Mouse (Mus musculus) stomach, postnatal 0 days (tissue): ENCODE measurements around the gene Adgrb3. TPM values are rescaled to one million over a fixed set of nuclear protein-coding genes. Genes with fewer than 3 reads are reported as not detected.
A peak's percentile ranks its signal among the peaks of the same experiment; 100 is the strongest.

ENCODE experiments used
- ATAC-seq: fragments of 200-750 bp; cut with Nextera tagmentation; 2 replicates; pipeline ENCODE4 v1.8.0; 2017; ENCODE audit not compliant: low FRiP score, low TSS enrichment
- DNase-seq: peaks from one replicate; pipeline ENCODE4 v3.0.0-alpha.2; 2016; ENCODE audit warnings: low spot score
- H3K27ac ChIP-seq: fragments of 300-500 bp; sonication (generic); replicated peaks from 2 replicates; pipeline ENCODE4 v1.5.1; 2014; ENCODE audit warnings: mild to moderate bottlenecking, control low read depth
- H3K27me3 ChIP-seq: fragments of 300-500 bp; sonication (generic); 2 replicates; pipeline ENCODE4 v1.6.1; 2014; ENCODE audit warnings: low read length; ENCODE audit not compliant: control insufficient read depth, insufficient read depth
- H3K36me3 ChIP-seq: fragments of 300-500 bp; sonication (generic); 2 replicates; pipeline ENCODE4 v1.6.1; 2014; ENCODE audit warnings: low read length, mixed read lengths; ENCODE audit not compliant: control insufficient read depth, insufficient read depth
- H3K4me1 ChIP-seq: fragments of 300-500 bp; sonication (generic); replicated peaks from 2 replicates; pipeline ENCODE4 v1.6.1; 2014; ENCODE audit warnings: antibody characterized with exemption; ENCODE audit not compliant: control insufficient read depth, insufficient read depth
- H3K4me2 ChIP-seq: fragments of 300-500 bp; sonication (generic); replicated peaks from 2 replicates; pipeline ENCODE4 v1.6.1; 2014; ENCODE audit warnings: low read depth, mild to moderate bottlenecking, control low read depth, moderate library complexity
- H3K4me3 ChIP-seq: fragments of 300-500 bp; sonication (generic); 2 replicates; pipeline ENCODE4 v1.5.1; 2014; ENCODE audit warnings: low read depth, low read length, control low read depth
- H3K9ac ChIP-seq: fragments of 300-500 bp; sonication (generic); 2 replicates; pipeline ENCODE4 v1.6.1; 2014; ENCODE audit warnings: mild to moderate bottlenecking, low read length, control low read depth, mixed read lengths
- H3K9me3 ChIP-seq: fragments of 300-500 bp; sonication (generic); 2 replicates; pipeline ENCODE4 v1.6.1; 2016; ENCODE audit warnings: low read length; ENCODE audit not compliant: control insufficient read depth
- CTCF ChIP-seq: IDR thresholded peaks from 2 replicates; pipeline ENCODE4 v1.5.1; 2016; ENCODE audit warnings: antibody characterized with exemption, low read depth, mild to moderate bottlenecking, moderate library complexity
- EP300 ChIP-seq: optimal IDR thresholded peaks from 2 replicates; pipeline ENCODE3; 2016; ENCODE audit warnings: antibody characterized with exemption
- WGBS: fragments of 180-500 bp; shearing (Covaris S2); extraction: QIAGEN DNeasy Blood & Tissue Kit; methylation state at CpG from one replicate; pipeline ENCODE4 v1.1.7; 2014; 5-methylcytosine and 5-hydroxymethylcytosine counted together
- polyA plus RNA-seq: library from polyadenylated mRNA; unstranded; fragments of >200 nt; fragmentation: Nextera tagmentation; extraction: Ambion mirVana; gene quantifications from 2 replicates; pipeline ENCODE4 v1.2.1, GENCODE M21; 2015

Gene Adgrb3
- polyA plus RNA-seq, 1 experiment from 2014 or later = 1.8 TPM

- no peak for ATAC-seq
- H3K9ac ChIP-seq = no peak overlapping the region
- 60% methylated on average over 6 of the region's 6 CpGs for WGBS
- H3K27me3 ChIP-seq = no peaks in the 10 kb centered on the region
- no peaks in the 10 kb centered on the region for H3K4me1 ChIP-seq
- H3K27ac ChIP-seq = no peak overlapping the region
- no peak for DNase-seq
- H3K9me3 ChIP-seq = no peaks in the 10 kb centered on the region
- no peak overlapping the region for H3K4me2 ChIP-seq
- no peaks in the 10 kb centered on the region for H3K36me3 ChIP-seq
- no peak overlapping the region for H3K4me3 ChIP-seq
- TF ChIP-seq EP300 (no peak), CTCF (no peak)
Observed at GRCm38 (mm10) chr1:25106679-25107078, 722.8 kb downstream of the Adgrb3 start.

GRCm38 (mm10) chr1:25105367-25105766, 724.1 kb downstream of the Adgrb3 start:
- no peak overlapping the region for H3K9ac ChIP-seq
- TF ChIP-seq EP300 = no peak
- TF ChIP-seq CTCF = no peak
- ATAC-seq (no peak), DNase-seq (peak; percentile 31)
- H3K4me2 ChIP-seq = no peak overlapping the region
- H3K9me3 ChIP-seq = no peaks in the 10 kb centered on the region
- WGBS = 25% methylated on average over 4 of the region's 4 CpGs
- H3K4me1 ChIP-seq = no peaks in the 10 kb centered on the region
- H3K36me3 ChIP-seq = no peaks in the 10 kb centered on the region
- no peak overlapping the region for H3K4me3 ChIP-seq
- no peaks in the 10 kb centered on the region for H3K27me3 ChIP-seq
- no peak overlapping the region for H3K27ac ChIP-seq

DNA sequence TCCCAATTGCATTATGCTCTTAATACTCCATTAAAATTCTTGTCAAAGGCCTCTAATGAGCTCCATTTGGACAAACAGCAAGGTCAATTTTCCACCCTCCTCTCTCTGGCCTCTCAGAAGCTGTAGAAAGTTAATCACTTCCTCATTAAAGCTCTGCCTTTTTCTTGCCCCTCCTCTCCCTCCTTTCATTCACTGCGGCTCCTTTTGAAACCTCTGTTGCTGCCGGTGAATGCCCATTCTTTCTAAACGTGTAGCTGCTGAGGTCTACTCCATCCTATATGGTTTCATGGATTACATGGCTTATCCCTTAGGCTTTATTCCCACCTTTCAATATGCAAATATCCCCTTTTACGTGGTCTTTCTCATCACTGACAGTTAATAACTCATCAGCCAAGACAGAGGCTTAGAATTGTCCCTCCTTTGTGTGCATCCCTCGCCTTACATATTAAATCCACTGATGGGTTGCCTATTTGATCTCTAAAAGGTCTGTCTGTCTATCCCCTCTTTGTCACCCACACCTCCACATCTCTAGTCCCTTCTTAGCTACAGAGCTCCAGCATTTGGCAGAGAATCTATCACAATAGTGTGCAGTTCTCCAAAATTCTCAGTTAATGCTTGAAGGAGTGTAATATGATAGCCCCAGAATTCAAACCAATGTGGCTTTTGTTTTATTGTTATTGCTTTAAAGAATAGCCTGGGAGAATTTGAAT, 741.3 kb downstream of the Adgrb3 start:
- no peak for DNase-seq
- no peak overlapping the region for H3K4me3 ChIP-seq
- H3K27ac ChIP-seq = no peak overlapping the region
- no peaks in the 10 kb centered on the region for H3K27me3 ChIP-seq
- H3K9me3 ChIP-seq = no peaks in the 10 kb centered on the region
- TF ChIP-seq EP300 (no peak), CTCF (no peak)
- no peak overlapping the region for H3K9ac ChIP-seq
- no peaks in the 10 kb centered on the region for H3K4me1 ChIP-seq
- H3K36me3 ChIP-seq = no peaks in the 10 kb centered on the region
- no peak for ATAC-seq
- WGBS = 50% methylated on average over 5 of the region's 5 CpGs
- H3K4me2 ChIP-seq = no peak overlapping the region

DNA sequence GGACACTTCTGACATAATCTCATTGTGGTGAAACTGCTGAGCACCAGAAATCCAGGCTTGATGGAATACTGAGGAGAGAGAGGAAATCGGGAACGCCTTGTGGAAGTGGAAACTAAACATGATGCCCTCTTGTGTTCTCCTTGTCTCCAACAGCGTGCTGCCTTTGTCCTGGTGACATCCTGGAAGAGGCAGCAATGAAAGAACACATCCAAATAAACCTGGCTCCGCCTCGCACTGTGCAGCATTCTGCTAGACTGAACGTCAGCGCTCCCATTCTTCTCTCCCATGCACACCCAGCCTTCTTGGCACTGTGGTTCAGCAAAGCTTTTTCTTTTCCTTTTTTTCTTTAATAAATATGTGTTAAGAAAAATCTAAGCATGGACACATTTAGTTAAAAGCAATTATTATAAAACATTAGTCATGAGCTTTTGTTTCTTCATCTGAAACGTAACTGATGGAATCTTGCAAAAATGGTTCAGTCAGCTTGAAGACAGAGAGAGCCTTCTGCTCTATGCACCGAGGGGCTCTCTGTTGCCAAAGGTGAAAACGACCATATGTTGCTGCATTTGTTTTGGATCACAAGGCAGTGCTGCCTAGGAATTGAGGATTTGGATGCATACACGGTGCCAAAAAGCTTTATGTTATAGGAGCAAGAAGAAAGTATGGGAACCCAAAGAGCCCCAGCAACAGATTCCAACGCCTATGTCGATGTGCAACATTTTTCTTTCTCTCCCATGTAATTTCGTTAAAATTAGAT, 743.7 kb downstream of the Adgrb3 start:
- Histone ChIP-seq H3K27me3 (no peaks in the 10 kb centered on the region), H3K4me3 (no peak overlapping the region), H3K27ac (no peak overlapping the region), H3K36me3 (no peaks in the 10 kb centered on the region), H3K4me2 (no peak overlapping the region), H3K9ac (no peak overlapping the region), H3K9me3 (no peaks in the 10 kb centered on the region), H3K4me1 (no peaks in the 10 kb centered on the region)
- TF ChIP-seq EP300 (no peak), CTCF (no peak)
- WGBS = 58% methylated on average over 14 of the region's 14 CpGs
- no peak for ATAC-seq
- no peak for DNase-seq

GRCm38 (mm10) chr1:25082377-25082776, 747.1 kb downstream of the Adgrb3 start:
- H3K9ac ChIP-seq = no peak overlapping the region
- 75% methylated on average over 8 of the region's 8 CpGs for WGBS
- no peak for DNase-seq

More at GRCm38 (mm10) chr1:25082377-25082776, 747.1 kb downstream of the Adgrb3 start:
- Histone ChIP-seq H3K27me3 (no peaks in the 10 kb centered on the region), H3K4me3 (no peak overlapping the region), H3K4me2 (no peak overlapping the region), H3K36me3 (no peaks in the 10 kb centered on the region), H3K27ac (no peak overlapping the region), H3K9me3 (no peaks in the 10 kb centered on the region), H3K4me1 (no peaks in the 10 kb centered on the region)
- TF ChIP-seq CTCF (no peak), EP300 (no peak)
- ATAC-seq = no peak
